Mouse (Mus musculus) testis, adult 2 months (tissue): ENCODE data around the gene Sec16a.

ENCODE experiments used
- CTCF ChIP-seq: fragments of 200-500 bp; IDR thresholded peaks from 2 replicates; pipeline ENCODE4 v1.5.1; 2012; ENCODE audit warnings: low read depth, mild to moderate bottlenecking, inconsistent platforms, low read length, moderate library complexity; ENCODE audit not compliant: control insufficient read depth, insufficient read depth, insufficient replicate concordance
- POLR2A ChIP-seq: fragments of 200-500 bp; IDR thresholded peaks from 2 replicates; pipeline ENCODE4 v1.6.1; 2012; ENCODE audit warnings: low read depth, mild to moderate bottlenecking, inconsistent platforms, low read length, moderate library complexity; ENCODE audit not compliant: control insufficient read depth

- TF ChIP-seq POLR2A (no peak), CTCF (no peak)
These were observed 76.4 kb downstream of the Sec16a start for GRCm38 (mm10) chr2:26368572-26368971.
